11 mouse cellular contexts compared by ENCODE assay signal in the genomic region with DNA sequence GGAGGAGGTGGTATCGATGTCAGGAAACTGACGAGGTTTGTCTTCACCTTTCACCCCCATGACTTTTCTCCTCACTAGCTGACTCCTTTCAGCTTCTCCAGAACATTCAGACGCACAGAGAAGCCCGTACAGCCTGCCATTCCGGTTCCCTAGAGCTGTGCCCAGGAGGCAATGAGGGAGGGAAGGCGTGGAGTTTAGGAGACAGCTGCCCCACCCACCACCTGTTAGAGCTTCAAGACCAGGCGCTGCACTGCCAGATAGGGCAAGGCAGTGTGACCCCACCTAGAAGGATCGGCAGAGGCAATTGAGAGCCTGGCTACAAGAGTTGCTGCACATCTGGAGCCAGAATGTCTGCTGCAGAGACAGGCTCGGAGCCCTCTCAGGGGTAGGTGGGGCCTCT. TPM values are rescaled to one million over a fixed set of nuclear protein-coding genes. Genes with fewer than 3 reads are reported as not detected.
A peak's percentile ranks its signal among the peaks of the same experiment; 100 is the strongest.
DNase-seq lines count a peak whose midpoint lies in the region; ATAC-seq and TF ChIP-seq lines count a peak whose summit lies in the region.
"Had no signal": no experiment of that assay in that cellular context is flagged by ENCODE, and none has a peak within 500 bp of the region (broad histone marks: within the 10 kb centered on the region; RNA-seq: fewer than 3 reads in every experiment).

A gene (plus strand): TSS at position 100 of the 400 bp plus-strand sequence.

- WGBS in liver, embryonic 14.5 days (ENCODE audit: insufficient replicate concordance): 29% methylated on average over 9 of the region's 9 CpGs
- WGBS in stomach, embryonic 16.5 days: 26% methylated on average over 9 of the region's 9 CpGs

- no peaks in the 10 kb centered on the region for H3K9me3 ChIP-seq in erythroblast, embryonic 14.5 days (ENCODE audit: control insufficient read depth, low read length)
- H3K9me3 ChIP-seq in liver, embryonic 14.5 days (ENCODE audit: control insufficient read depth, low read length): no peaks in the 10 kb centered on the region
- no peaks in the 10 kb centered on the region for H3K9me3 ChIP-seq in stomach, embryonic 16.5 days (replicated peaks; ENCODE audit: control insufficient read depth, low read length)
- H3K9me3 ChIP-seq: lung, embryonic 15.5 days had no signal

- H3K4me3 ChIP-seq in erythroblast, embryonic 14.5 days (replicated peaks): peak within 1 kb of the TSS; percentile 16
- no peak within 1 kb of the TSS for H3K4me3 ChIP-seq in liver, embryonic 14.5 days (ENCODE audit: insufficient read depth in 1 of 2, low read depth in 2 of 2, low read length in 2 of 2)
- H3K4me3 ChIP-seq in stomach, embryonic 16.5 days (replicated peaks; ENCODE audit: low read length): peak within 1 kb of the TSS; percentile 3
- H3K4me3 ChIP-seq: lung, embryonic 15.5 days had no signal

- no peak within 1 kb of the TSS for H3K4me2 ChIP-seq in liver, embryonic 14.5 days (ENCODE audit: low read depth)
- peak within 1 kb of the TSS; percentile 17; the same call in 1 of the 2 replicates for H3K4me2 ChIP-seq in stomach, embryonic 16.5 days (ENCODE audit: low read depth, low read length)
- H3K4me2 ChIP-seq: lung, embryonic 15.5 days had no signal

- no peak within 1 kb of the TSS for H3K27ac ChIP-seq in liver, embryonic 14.5 days
- H3K27ac ChIP-seq in stomach, embryonic 16.5 days (ENCODE audit: low read length): peak within 1 kb of the TSS; percentile 40
- H3K27ac ChIP-seq: lung, embryonic 15.5 days had no signal

- H3K9ac ChIP-seq in liver, embryonic 14.5 days (replicated peaks): no peak within 1 kb of the TSS
- 0 out of 2 replicates have a peak within 1 kb of the TSS, but pooled peaks have one; percentile 43 for H3K9ac ChIP-seq in stomach, embryonic 16.5 days (ENCODE audit: low read length)
- H3K9ac ChIP-seq: lung, embryonic 15.5 days had no signal

- peak; percentile 83 for ATAC-seq in liver, embryonic 14.5 days (ENCODE audit: insufficient read depth)
- ATAC-seq in stomach, embryonic 16.5 days (ENCODE audit: insufficient read depth, low FRiP score): peak; percentile 87; the same call in 1 of the 2 replicates

- no peak for TF ChIP-seq CTCF in liver, embryonic 14.5 days (IDR thresholded peaks at IDR 0.05; ENCODE audit: low read depth)

- H3K36me3 ChIP-seq in erythroblast, embryonic 14.5 days (ENCODE audit: control insufficient read depth): no peaks in the 10 kb centered on the region
- no peaks in the 10 kb centered on the region for H3K36me3 ChIP-seq in liver, embryonic 14.5 days (replicated peaks; ENCODE audit: control insufficient read depth, insufficient read depth, low read depth)
- no peaks in the 10 kb centered on the region for H3K36me3 ChIP-seq in stomach, embryonic 16.5 days (ENCODE audit: control insufficient read depth, insufficient read depth, low read length)
- H3K36me3 ChIP-seq: lung, embryonic 15.5 days had no signal

- peak; percentile 53 for DNase-seq in embryo, embryonic 10 days (ENCODE audit: low spot score)
- DNase-seq in embryo, embryonic 10.5 days (ENCODE audit: low spot score): no peak
- DNase-seq in liver, embryonic 14.5 days (ENCODE audit: low read depth in 3 of 3, low spot score in 3 of 3): peak; percentile 48 to 60 (median 55)
- no peak for DNase-seq in kidney, adult 8-10 months
- DNase-seq in yolk sac, embryonic 10.5 days (ENCODE audit: low spot score): no peak
- no peak for DNase-seq in cerebellum, postnatal 4 days (ENCODE audit: low spot score in 2 of 2)
- DNase-seq: cerebellum, adult 9-10 months; kidney, adult 9 months had no signal

- no peak for TF ChIP-seq EP300 in liver, embryonic 14.5 days (IDR thresholded peaks at IDR 0.05; ENCODE audit: low read depth)

- H3K27me3 ChIP-seq in erythroblast, embryonic 14.5 days (ENCODE audit: control insufficient read depth): peaks cover 4% of the 10 kb centered on the region
- H3K27me3 ChIP-seq in liver, embryonic 14.5 days (ENCODE audit: control insufficient read depth, insufficient read depth, low read length): no peaks in the 10 kb centered on the region
- no peaks in the 10 kb centered on the region for H3K27me3 ChIP-seq in stomach, embryonic 16.5 days (ENCODE audit: control insufficient read depth, insufficient read depth, low read length)
- H3K27me3 ChIP-seq: lung, embryonic 15.5 days had no signal

- peaks cover 27% of the 10 kb centered on the region for H3K4me1 ChIP-seq in erythroblast, embryonic 14.5 days (ENCODE audit: control insufficient read depth)
- H3K4me1 ChIP-seq in liver, embryonic 14.5 days (replicated peaks; ENCODE audit: control insufficient read depth in 2 of 2, insufficient read depth in 2 of 2, low read length in 1 of 2): peaks cover 5 to 12% of the 10 kb centered on the region in 2 experiments; a peak in 3 of 4 replicates
- peaks cover 4% of the 10 kb centered on the region; the same call in 1 of the 2 replicates for H3K4me1 ChIP-seq in stomach, embryonic 16.5 days (ENCODE audit: control insufficient read depth, insufficient read depth, low read length)

RNA-seq across cellular contexts. Expression of the gene that starts here (rescaled TPM):
- polyA plus RNA-seq in erythroblast, embryonic 14.5 days (2012): 0.11 and 0.20 TPM in 2 replicates
- polyA plus RNA-seq in liver, embryonic 14.5 days (2012; rRNA removed): 0.32 and 0.33 TPM in 2 replicates
- 0.48 and 0.56 TPM in 2 replicates for polyA plus RNA-seq in liver, embryonic 14.5 days (2014; fragmentation: Nextera tagmentation; extraction: Ambion mirVana)
- 44.0 and 68.7 TPM in 2 replicates for polyA plus RNA-seq in stomach, embryonic 16.5 days (2015; fragmentation: Nextera tagmentation; extraction: Ambion mirVana)

Comparison
In these comparisons a context has a peak if more than half of its experiments do, and no peak if none do; other contexts are left out.
1. RNA of the gene that starts here (polyA plus RNA-seq): 44.0 to 68.7 TPM in stomach, embryonic 16.5 days; 0.32 to 0.56 TPM in liver, embryonic 14.5 days and 0.11 to 0.20 TPM in erythroblast, embryonic 14.5 days; every median in the first group is over 10 times any median in the second.
2. Peak in DNase-seq and ATAC-seq in liver, embryonic 14.5 days; RNA of the gene not detected or under 1 TPM.
3. H3K4me3 ChIP-seq: peak in erythroblast, embryonic 14.5 days (single experiment) and stomach, embryonic 16.5 days (single experiment); none in liver, embryonic 14.5 days (0 of 2).